Mouse (Mus musculus) intestine, embryonic 16.5 days (tissue): ENCODE results near the gene Tas2r135. TPM values are rescaled to one million over a fixed set of nuclear protein-coding genes. Genes with fewer than 3 reads are reported as not detected.

Experiments used
- ATAC-seq: fragments of 200-750 bp; cut with Nextera tagmentation; 2 replicates; pipeline ENCODE4 v1.8.0; 2017; ENCODE audit warnings: moderate TSS enrichment, moderate library complexity
- H3K27ac ChIP-seq: fragments of 300-500 bp; sonication (generic); 2 replicates; pipeline ENCODE4 v1.5.1; 2014; ENCODE audit warnings: mild to moderate bottlenecking, low read length
- H3K27me3 ChIP-seq: fragments of 300-500 bp; sonication (generic); replicated peaks from 2 replicates; pipeline ENCODE4 v1.6.1; 2014; ENCODE audit warnings: low read length, control low read depth, mixed read lengths; ENCODE audit not compliant: control insufficient read depth, insufficient read depth
- H3K36me3 ChIP-seq: fragments of 300-500 bp; sonication (generic); 2 replicates; pipeline ENCODE4 v1.6.1; 2014; ENCODE audit warnings: low read length, control low read depth; ENCODE audit not compliant: control insufficient read depth, insufficient read depth
- H3K4me1 ChIP-seq: fragments of 300-500 bp; sonication (generic); 2 replicates; pipeline ENCODE4 v1.6.1; 2014; ENCODE audit warnings: low read length, control low read depth, mixed read lengths; ENCODE audit not compliant: control insufficient read depth, insufficient read depth
- H3K4me2 ChIP-seq: fragments of 300-500 bp; sonication (generic); 2 replicates; pipeline ENCODE4 v1.6.1; 2014; ENCODE audit warnings: low read depth, low read length, control low read depth
- H3K4me3 ChIP-seq: fragments of 300-500 bp; sonication (generic); 2 replicates; pipeline ENCODE4 v1.5.1; 2014; ENCODE audit warnings: mild to moderate bottlenecking, low read length
- H3K9ac ChIP-seq: fragments of 300-500 bp; sonication (generic); 2 replicates; pipeline ENCODE4 v1.6.1; 2014; ENCODE audit warnings: low read depth, low read length
- H3K9me3 ChIP-seq: fragments of 300-500 bp; sonication (generic); 2 replicates; pipeline ENCODE4 v1.6.1; 2016; ENCODE audit warnings: low read length, control low read depth; ENCODE audit not compliant: control insufficient read depth
- WGBS: fragments of 180-500 bp; shearing (Covaris S2); extraction: QIAGEN DNeasy Blood & Tissue Kit; methylation state at CpG from one replicate; pipeline ENCODE4 v1.1.7; 2014; 5-methylcytosine and 5-hydroxymethylcytosine counted together
- polyA plus RNA-seq: library from polyadenylated mRNA; unstranded; fragments of >200 nt; fragmentation: Nextera tagmentation; extraction: Ambion mirVana; gene quantifications from 2 replicates; pipeline ENCODE4 v1.2.1, GENCODE M21; 2015

The Tas2r135 gene
- polyA plus RNA-seq, 1 experiment from 2014 or later = not detected

DNA sequence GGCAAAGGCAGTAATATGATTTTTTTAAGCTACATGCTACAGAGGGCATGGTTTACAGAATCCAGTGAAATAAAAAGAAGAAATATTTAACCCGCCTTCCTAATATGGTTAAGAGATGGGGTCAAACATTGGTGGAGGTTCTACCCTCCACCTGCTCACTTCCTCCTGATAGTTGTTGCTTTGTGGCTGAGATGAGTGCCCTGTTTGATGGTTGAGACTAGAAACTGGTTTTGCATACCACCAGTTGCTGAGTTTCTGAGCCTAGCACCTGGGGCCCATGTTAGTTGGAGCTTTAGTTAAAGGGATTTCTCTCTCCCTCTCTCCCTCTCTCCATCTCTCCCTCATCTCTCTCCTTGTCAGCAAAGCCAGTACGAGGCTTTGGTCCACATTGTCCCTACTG lies 42.1 kb downstream of the Tas2r135 start:
- Histone ChIP-seq H3K4me3 (no peak overlapping the region), H3K9me3 (no peaks in the 10 kb centered on the region), H3K36me3 (no peaks in the 10 kb centered on the region), H3K4me1 (no peaks in the 10 kb centered on the region), H3K27me3 (no peaks in the 10 kb centered on the region), H3K27ac (no peak overlapping the region), H3K9ac (no peak overlapping the region), H3K4me2 (no peak overlapping the region)
- ATAC-seq = no peak
- 78% methylated on average over 2 of the region's 2 CpGs for WGBS

Other genes with a start within 250 kb of the Tas2r135 start
- not detected in 2 replicates for gene Tas2r144, start 190.1 kb upstream of the Tas2r135 start, polyA plus RNA-seq
- gene Gstk1, start 159.5 kb upstream of the Tas2r135 start, polyA plus RNA-seq = 27.4 and 27.7 TPM in 2 replicates
- 19.5 and 22.9 TPM in 2 replicates for gene Tmem139, start 143.5 kb upstream of the Tas2r135 start, polyA plus RNA-seq
- 39.5 and 39.9 TPM in 2 replicates for gene Casp2, start 140.4 kb upstream of the Tas2r135 start, polyA plus RNA-seq
- gene Clcn1, start 118.7 kb upstream of the Tas2r135 start, polyA plus RNA-seq = 0.20 and 0.23 TPM in 2 replicates
- 0.12 and 0.21 TPM in 2 replicates for gene Fam131b, start 80.8 kb upstream of the Tas2r135 start, polyA plus RNA-seq
- 83.5 and 86.5 TPM in 2 replicates for gene Zyx, start 55.8 kb upstream of the Tas2r135 start, polyA plus RNA-seq
- 10.0 and 11.3 TPM in 2 replicates for gene Epha1, start 32.2 kb upstream of the Tas2r135 start, polyA plus RNA-seq
- gene Tas2r143, start 5.2 kb upstream of the Tas2r135 start, polyA plus RNA-seq = not detected in 2 replicates
- not detected in 2 replicates for gene Tas2r126, start 29.1 kb downstream of the Tas2r135 start, polyA plus RNA-seq
- not detected in 2 replicates for gene Olfr458, start 59.8 kb downstream of the Tas2r135 start, polyA plus RNA-seq
- 0.04 TPM in 1 of 2 replicates, not detected in the other for gene Olfr457, start 70.9 kb downstream of the Tas2r135 start, polyA plus RNA-seq
- gene Olfr456, start 81.8 kb downstream of the Tas2r135 start, polyA plus RNA-seq = not detected in 2 replicates
- not detected in 2 replicates for gene Olfr455, start 142.2 kb downstream of the Tas2r135 start, polyA plus RNA-seq
- gene Tcaf3, start 192.3 kb downstream of the Tas2r135 start, polyA plus RNA-seq = not detected in 2 replicates
- 5.4 and 5.6 TPM in 2 replicates for gene Tcaf2, start 239.8 kb downstream of the Tas2r135 start, polyA plus RNA-seq